Mouse (Mus musculus): ENCODE results near the gene Hcn4. TPM values are rescaled to one million over a fixed set of nuclear protein-coding genes. Genes with fewer than 3 reads are reported as not detected.

Hcn4 gene
- polyA plus RNA-seq, 1 experiment: not detected

- H3K36me3 ChIP-seq (ENCODE audit: control insufficient read depth, insufficient read depth): no peaks in the 10 kb centered on the region
- H3K4me3 ChIP-seq (ENCODE audit: insufficient read depth, poor library complexity, severe bottlenecking): no peak overlapping the region
- H3K79me3 ChIP-seq (ENCODE audit: low read depth): no peaks in the 10 kb centered on the region
- peaks cover 71% of the 10 kb centered on the region for H3K27me3 ChIP-seq (ENCODE audit: control insufficient read depth, insufficient read depth, insufficient read length)
- TF ChIP-seq CEBPB (IDR thresholded peaks at IDR 0.05; ENCODE audit: low read depth) (no peak), FOSL1 (IDR thresholded peaks at IDR 0.05; ENCODE audit: insufficient read depth, low read length, poor library complexity, severe bottlenecking) (no peak), MAX (IDR thresholded peaks at IDR 0.05) (no peak), CTCF (IDR thresholded peaks at IDR 0.05; ENCODE audit: control insufficient read depth, insufficient read depth, insufficient read length) (no peak), MYOG (IDR thresholded peaks at IDR 0.05; ENCODE audit: control insufficient read depth, extremely low read depth, insufficient read length) (no peak), USF1 (IDR thresholded peaks at IDR 0.05; ENCODE audit: low read depth) (no peak), MYOD1 (IDR thresholded peaks at IDR 0.05; ENCODE audit: control insufficient read depth, insufficient read length, low read depth) (no peak)
- H3ac ChIP-seq (ENCODE audit: control insufficient read depth, insufficient read length, low read depth): no peak overlapping the region
- H3K79me2 ChIP-seq (ENCODE audit: control insufficient read depth, insufficient read depth): no peaks in the 10 kb centered on the region
Measured at GRCm38 (mm10) chr9:58847676-58848075, 24.5 kb downstream of the Hcn4 start.

- no peak overlapping the region for H3ac ChIP-seq (ENCODE audit: control insufficient read depth, insufficient read length, low read depth)
- H3K79me3 ChIP-seq (ENCODE audit: low read depth): no peaks in the 10 kb centered on the region
- H3K4me3 ChIP-seq (ENCODE audit: insufficient read depth, poor library complexity, severe bottlenecking): no peak overlapping the region
- peaks cover 72% of the 10 kb centered on the region for H3K27me3 ChIP-seq (ENCODE audit: control insufficient read depth, insufficient read depth, insufficient read length)
- H3K79me2 ChIP-seq (ENCODE audit: control insufficient read depth, insufficient read depth): no peaks in the 10 kb centered on the region
- no peak for TF ChIP-seq MYOD1 (IDR thresholded peaks at IDR 0.05; ENCODE audit: control insufficient read depth, insufficient read length, low read depth)
- no peak for TF ChIP-seq MYOG (IDR thresholded peaks at IDR 0.05; ENCODE audit: control insufficient read depth, extremely low read depth, insufficient read length)
- TF ChIP-seq CEBPB (IDR thresholded peaks at IDR 0.05; ENCODE audit: low read depth): no peak
- no peak for TF ChIP-seq MAX (IDR thresholded peaks at IDR 0.05)
- TF ChIP-seq FOSL1 (IDR thresholded peaks at IDR 0.05; ENCODE audit: insufficient read depth, low read length, poor library complexity, severe bottlenecking): no peak
- no peak for TF ChIP-seq CTCF (IDR thresholded peaks at IDR 0.05; ENCODE audit: control insufficient read depth, insufficient read depth, insufficient read length)
- no peak for TF ChIP-seq USF1 (IDR thresholded peaks at IDR 0.05; ENCODE audit: low read depth)
- H3K36me3 ChIP-seq (ENCODE audit: control insufficient read depth, insufficient read depth): no peaks in the 10 kb centered on the region
Measured at GRCm38 (mm10) chr9:58849576-58850315, 26.5 kb downstream of the Hcn4 start.

GRCm38 (mm10) chr9:58854931-58855330 is 31.7 kb downstream of the Hcn4 start:
- TF ChIP-seq MYOD1 (IDR thresholded peaks at IDR 0.05; ENCODE audit: control insufficient read depth, insufficient read length, low read depth): no peak
- TF ChIP-seq CEBPB (IDR thresholded peaks at IDR 0.05; ENCODE audit: low read depth): no peak
- TF ChIP-seq CTCF (IDR thresholded peaks at IDR 0.05; ENCODE audit: control insufficient read depth, insufficient read depth, insufficient read length): no peak
- no peak for TF ChIP-seq MYOG (IDR thresholded peaks at IDR 0.05; ENCODE audit: control insufficient read depth, extremely low read depth, insufficient read length)
- no peak for TF ChIP-seq FOSL1 (IDR thresholded peaks at IDR 0.05; ENCODE audit: insufficient read depth, low read length, poor library complexity, severe bottlenecking)
- TF ChIP-seq MAX (IDR thresholded peaks at IDR 0.05): no peak
- no peak for TF ChIP-seq USF1 (IDR thresholded peaks at IDR 0.05; ENCODE audit: low read depth)
- H3K36me3 ChIP-seq (ENCODE audit: control insufficient read depth, insufficient read depth): no peaks in the 10 kb centered on the region

GRCm38 (mm10) chr9:58859080-58859635 is 35.9 kb downstream of the Hcn4 start:
- H3K79me2 ChIP-seq (ENCODE audit: control insufficient read depth, insufficient read depth): no peaks in the 10 kb centered on the region
- TF ChIP-seq MAX (IDR thresholded peaks at IDR 0.05): no peak
- TF ChIP-seq MYOG (IDR thresholded peaks at IDR 0.05; ENCODE audit: control insufficient read depth, extremely low read depth, insufficient read length): no peak
- TF ChIP-seq USF1 (IDR thresholded peaks at IDR 0.05; ENCODE audit: low read depth): no peak
- no peak for TF ChIP-seq FOSL1 (IDR thresholded peaks at IDR 0.05; ENCODE audit: insufficient read depth, low read length, poor library complexity, severe bottlenecking)
- no peak for TF ChIP-seq CEBPB (IDR thresholded peaks at IDR 0.05; ENCODE audit: low read depth)
- TF ChIP-seq MYOD1 (IDR thresholded peaks at IDR 0.05; ENCODE audit: control insufficient read depth, insufficient read length, low read depth): no peak
- TF ChIP-seq CTCF (IDR thresholded peaks at IDR 0.05; ENCODE audit: control insufficient read depth, insufficient read depth, insufficient read length): no peak
- H3K79me3 ChIP-seq (ENCODE audit: low read depth): no peaks in the 10 kb centered on the region
- H3K27me3 ChIP-seq (ENCODE audit: control insufficient read depth, insufficient read depth, insufficient read length): peaks cover 8% of the 10 kb centered on the region
- no peak overlapping the region for H3ac ChIP-seq (ENCODE audit: control insufficient read depth, insufficient read length, low read depth)
- H3K4me3 ChIP-seq (ENCODE audit: insufficient read depth, poor library complexity, severe bottlenecking): no peak overlapping the region
- H3K36me3 ChIP-seq (ENCODE audit: control insufficient read depth, insufficient read depth): no peaks in the 10 kb centered on the region

More at GRCm38 (mm10) chr9:58854931-58855330, 31.7 kb downstream of the Hcn4 start:
- Histone ChIP-seq H3K79me3 (ENCODE audit: low read depth) (no peaks in the 10 kb centered on the region), H3K4me3 (ENCODE audit: insufficient read depth, poor library complexity, severe bottlenecking) (no peak overlapping the region), H3ac (ENCODE audit: control insufficient read depth, insufficient read length, low read depth) (no peak overlapping the region), H3K79me2 (ENCODE audit: control insufficient read depth, insufficient read depth) (no peaks in the 10 kb centered on the region), H3K27me3 (ENCODE audit: control insufficient read depth, insufficient read depth, insufficient read length) (peaks cover 31% of the 10 kb centered on the region)

- no peak overlapping the region for H3K4me3 ChIP-seq (ENCODE audit: insufficient read depth, poor library complexity, severe bottlenecking)
- TF ChIP-seq MYOD1 (IDR thresholded peaks at IDR 0.05; ENCODE audit: control insufficient read depth, insufficient read length, low read depth): no peak
- no peak for TF ChIP-seq MAX (IDR thresholded peaks at IDR 0.05)
- TF ChIP-seq USF1 (IDR thresholded peaks at IDR 0.05; ENCODE audit: low read depth): no peak
- TF ChIP-seq FOSL1 (IDR thresholded peaks at IDR 0.05; ENCODE audit: insufficient read depth, low read length, poor library complexity, severe bottlenecking): no peak
- TF ChIP-seq MYOG (IDR thresholded peaks at IDR 0.05; ENCODE audit: control insufficient read depth, extremely low read depth, insufficient read length): no peak
- no peak for TF ChIP-seq CTCF (IDR thresholded peaks at IDR 0.05; ENCODE audit: control insufficient read depth, insufficient read depth, insufficient read length)
- TF ChIP-seq CEBPB (IDR thresholded peaks at IDR 0.05; ENCODE audit: low read depth): no peak
- H3K27me3 ChIP-seq (ENCODE audit: control insufficient read depth, insufficient read depth, insufficient read length): peaks cover 5% of the 10 kb centered on the region
- H3K36me3 ChIP-seq (ENCODE audit: control insufficient read depth, insufficient read depth): no peaks in the 10 kb centered on the region
- no peaks in the 10 kb centered on the region for H3K79me3 ChIP-seq (ENCODE audit: low read depth)
- H3K79me2 ChIP-seq (ENCODE audit: control insufficient read depth, insufficient read depth): no peaks in the 10 kb centered on the region
- no peak overlapping the region for H3ac ChIP-seq (ENCODE audit: control insufficient read depth, insufficient read length, low read depth)
Measured at GRCm38 (mm10) chr9:58863826-58864225, 40.6 kb downstream of the Hcn4 start.
